Mouse (Mus musculus): ENCODE measurements at regions not wholly inside any gene's neighbourhood (a gene's known extent, or its start where the extent isn't known, plus 50 kb on each side); places are given as distances from the start of the nearest gene placed in this dataset.
A peak's percentile ranks its signal among the peaks of the same experiment; 100 is the strongest.
"Not testable (repeated sequence)": the region's sequence is repeated elsewhere in the genome, so short reads cannot be mapped to it uniquely, and the experiment has no call there.

GRCm38 (mm10) chr2:18617520-18617919 lies 54.7 kb upstream of the Commd3 start:
- no peak for DNase-seq

- peak; percentile 43 to 48 for DNase-seq
These were observed 62.4 kb upstream of the Commd3 start for GRCm38 (mm10) chr2:18609868-18610185.

GRCm38 (mm10) chr2:18609075-18609867 lies 62.9 kb upstream of the Commd3 start:
- peak; percentile 54 to 60 for DNase-seq

GRCm38 (mm10) chr2:18608260-18609074 lies 63.7 kb upstream of the Commd3 start:
- DNase-seq = peak; percentile 71 to 75

GRCm38 (mm10) chr2:18607586-18608259 lies 64.5 kb upstream of the Commd3 start:
- no peak for DNase-seq

GRCm38 (mm10) chr2:18607088-18607487 lies 65.1 kb upstream of the Commd3 start:
- DNase-seq = peak; percentile 37 to 39

- DNase-seq = peak; percentile 31 to 44
These were observed 80.0 kb upstream of the Commd3 start for GRCm38 (mm10) chr2:18592221-18592620.

- no peak for DNase-seq
These were observed 84.0 kb upstream of the Commd3 start for GRCm38 (mm10) chr2:18588232-18588631.

GRCm38 (mm10) chr2:18587746-18588231 lies 84.4 kb upstream of the Commd3 start:
- DNase-seq = peak; percentile 15 to 19

GRCm38 (mm10) chr2:18586925-18587724 lies 85.1 kb upstream of the Commd3 start:
- DNase-seq = peak; percentile 81 to 82

GRCm38 (mm10) chr2:18585564-18586336 lies 86.4 kb upstream of the Commd3 start:
- DNase-seq = peak; percentile 33 to 37

- DNase-seq = no peak
These were observed 114.1 kb upstream of the Commd3 start for GRCm38 (mm10) chr2:18558133-18558532.

GRCm38 (mm10) chr2:18547964-18548643 lies 124.1 kb upstream of the Commd3 start:
- DNase-seq = no peak

GRCm38 (mm10) chr2:18524387-18524786 lies 131.8 kb upstream of the Dnajc1 start:
- DNase-seq = no peak

- no peak for DNase-seq
These were observed 131.3 kb upstream of the Dnajc1 start for GRCm38 (mm10) chr2:18523911-18524310.

- no peak for DNase-seq
These were observed 120.8 kb upstream of the Dnajc1 start for GRCm38 (mm10) chr2:18513435-18513834.

- DNase-seq = no peak
These were observed 116.7 kb upstream of the Dnajc1 start for GRCm38 (mm10) chr2:18509317-18509716.

GRCm38 (mm10) chr2:18473361-18473771 lies 80.7 kb upstream of the Dnajc1 start:
- DNase-seq = no peak

GRCm38 (mm10) chr2:18460901-18461300 lies 68.3 kb upstream of the Dnajc1 start:
- DNase-seq = no peak

- DNase-seq = not testable (repeated sequence)
These were observed 67.7 kb upstream of the Dnajc1 start for GRCm38 (mm10) chr2:18460281-18460680.

- not testable (repeated sequence) for DNase-seq
These were observed 60.8 kb upstream of the Dnajc1 start for GRCm38 (mm10) chr2:18453426-18453825.

All from B cell, adult 2 months (primary cell).